Mouse (Mus musculus) right cerebral cortex, postnatal 4 days (tissue): ENCODE measurements at regions not wholly inside any gene's neighbourhood (a gene's known extent, or its start where the extent isn't known, plus 50 kb on each side); places are given as distances from the start of the nearest gene placed in this dataset.
"Not testable (repeated sequence)": the region's sequence is repeated elsewhere in the genome, so short reads cannot be mapped to it uniquely, and the experiment has no call there.

Experiments
- DNase-seq: peaks from one replicate; pipeline ENCODE4 v3.0.0-alpha.2; 2022

GRCm38 (mm10) chr2:114454901-114455300, 199.9 kb downstream of the Dph6 start:
- DNase-seq, result no peak

- no peak for DNase-seq
Observed at GRCm38 (mm10) chr2:114450185-114450584, 204.6 kb downstream of the Dph6 start.

- no peak for DNase-seq
Observed at GRCm38 (mm10) chr2:114443801-114444200, 211.0 kb downstream of the Dph6 start.

- DNase-seq, result no peak
Observed at GRCm38 (mm10) chr2:114440943-114441342, 213.8 kb downstream of the Dph6 start.

- peak; percentile 4 for DNase-seq
Observed at GRCm38 (mm10) chr2:114439668-114440067, 215.1 kb downstream of the Dph6 start.

GRCm38 (mm10) chr2:114438048-114438447, 216.7 kb downstream of the Dph6 start:
- DNase-seq, result no peak

GRCm38 (mm10) chr2:114427426-114428157, 226.3 kb upstream of the Zfp770 start:
- peak; percentile 36 for DNase-seq

GRCm38 (mm10) chr2:114419346-114419745, 218.1 kb upstream of the Zfp770 start:
- no peak for DNase-seq

GRCm38 (mm10) chr2:114413013-114413412, 211.7 kb upstream of the Zfp770 start:
- no peak for DNase-seq

- DNase-seq, result no peak
Observed at GRCm38 (mm10) chr2:114411940-114412715, 210.9 kb upstream of the Zfp770 start.

GRCm38 (mm10) chr2:114410717-114411116, 209.4 kb upstream of the Zfp770 start:
- no peak for DNase-seq

- no peak for DNase-seq
Observed at GRCm38 (mm10) chr2:114409542-114409941, 208.3 kb upstream of the Zfp770 start.

GRCm38 (mm10) chr2:114407408-114407807, 206.1 kb upstream of the Zfp770 start:
- DNase-seq, result no peak

- no peak for DNase-seq
Observed at GRCm38 (mm10) chr2:114384566-114384965, 183.3 kb upstream of the Zfp770 start.

- DNase-seq, result no peak
Observed at GRCm38 (mm10) chr2:114378844-114379533, 177.7 kb upstream of the Zfp770 start.

GRCm38 (mm10) chr2:114373476-114373875, 172.2 kb upstream of the Zfp770 start:
- DNase-seq, result no peak

GRCm38 (mm10) chr2:114353876-114354275, 152.6 kb upstream of the Zfp770 start:
- not testable (repeated sequence) for DNase-seq

- DNase-seq, result peak; percentile 4
Observed at GRCm38 (mm10) chr2:114340578-114341293, 139.5 kb upstream of the Zfp770 start.

- no peak for DNase-seq
Observed at GRCm38 (mm10) chr2:114301746-114302145, 100.5 kb upstream of the Zfp770 start.

- DNase-seq, result no peak
Observed at GRCm38 (mm10) chr2:114295110-114295509, 93.8 kb upstream of the Zfp770 start.

GRCm38 (mm10) chr2:114291387-114291786, 90.1 kb upstream of the Zfp770 start:
- no peak for DNase-seq

- no peak for DNase-seq
Observed at GRCm38 (mm10) chr2:114275536-114275935, 74.3 kb upstream of the Zfp770 start.
